Mouse (Mus musculus): Measurements from ENCODE around the gene Veph1. TPM values are rescaled to one million over a fixed set of nuclear protein-coding genes. Genes with fewer than 3 reads are reported as not detected.

Veph1 gene
- total RNA-seq, 1 experiment = 0.67 TPM

DNA sequence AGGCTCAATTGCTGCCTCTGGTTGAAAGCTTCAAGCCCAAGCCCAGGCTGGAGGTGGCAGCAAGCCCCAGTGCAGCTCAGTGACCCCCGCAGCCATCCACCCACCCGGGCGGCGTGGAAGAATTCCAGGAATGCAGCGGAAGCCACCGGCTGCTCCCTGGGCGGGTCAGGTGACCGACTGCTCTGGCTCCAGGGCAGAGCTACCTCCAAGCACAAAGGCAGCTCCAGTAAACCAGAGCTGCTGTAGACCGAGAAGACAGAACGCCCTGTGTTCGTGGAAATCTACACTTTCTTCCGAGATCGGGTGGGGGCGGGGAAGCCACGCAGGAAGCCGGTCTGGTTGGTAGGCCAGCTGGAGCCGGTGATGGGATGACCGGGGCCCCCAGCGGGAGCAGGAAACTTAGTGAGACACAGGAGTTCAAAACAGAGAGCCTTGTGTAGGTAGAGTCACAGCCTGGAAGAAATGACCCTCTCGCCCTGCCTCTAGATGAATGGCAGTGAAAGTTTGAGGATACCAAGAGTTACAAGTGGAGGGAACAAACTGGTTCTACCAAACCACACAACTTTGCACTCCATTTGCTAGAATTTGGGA is 4.2 kb downstream of the Veph1 start:
- Histone ChIP-seq H3K4me3 (ENCODE audit: insufficient read depth in 1 of 2, low read depth in 1 of 2, low read length in 2 of 2, poor library complexity in 1 of 2, severe bottlenecking in 1 of 2) (peak overlapping the region; percentile 30 to 46; a peak in 3 of 4 replicates), H3K27ac (ENCODE audit: insufficient read depth, low read depth, low read length, poor library complexity, severe bottlenecking) (peak overlapping the region; percentile 75), H3K4me1 (ENCODE audit: control insufficient read depth in 2 of 2, insufficient read depth in 2 of 2, low read length in 2 of 2, poor library complexity in 1 of 2) (no peaks in the 10 kb centered on the region; a peak in 2 of 4 replicates), H3K9me3 (ENCODE audit: control insufficient read depth, insufficient read depth, low read depth, low read length) (no peaks in the 10 kb centered on the region), H3K9ac (ENCODE audit: insufficient read depth, low read depth, low read length, poor library complexity, severe bottlenecking) (peak overlapping the region; percentile 73), H3K36me3 (ENCODE audit: control insufficient read depth, insufficient read depth, low read length, poor library complexity, severe bottlenecking) (no peaks in the 10 kb centered on the region)
- no peak for TF ChIP-seq ZNF384 (IDR thresholded peaks at IDR 0.05; ENCODE audit: low read depth, low read length)
- TF ChIP-seq HCFC1 (IDR thresholded peaks at IDR 0.05; ENCODE audit: borderline replicate concordance, insufficient read depth, low read length) = no peak
- TF ChIP-seq ZC3H11A (IDR thresholded peaks at IDR 0.05; ENCODE audit: borderline replicate concordance, low read depth, low read length) = no peak
- no peak for TF ChIP-seq MAFK (IDR thresholded peaks at IDR 0.05; ENCODE audit: insufficient read depth, low read depth, low read length)
- no peak for TF ChIP-seq CHD2 (IDR thresholded peaks at IDR 0.05; ENCODE audit: low read depth, low read length)
- in situ Hi-C loops (cut with MboI; ENCODE audit: low sequenced_read_pairs in 2 of 2, unreplicated experiment in 2 of 2) = no loop called here
- peak; percentile 55 for DNase-seq (ENCODE audit: low read depth, low spot score)

DNA sequence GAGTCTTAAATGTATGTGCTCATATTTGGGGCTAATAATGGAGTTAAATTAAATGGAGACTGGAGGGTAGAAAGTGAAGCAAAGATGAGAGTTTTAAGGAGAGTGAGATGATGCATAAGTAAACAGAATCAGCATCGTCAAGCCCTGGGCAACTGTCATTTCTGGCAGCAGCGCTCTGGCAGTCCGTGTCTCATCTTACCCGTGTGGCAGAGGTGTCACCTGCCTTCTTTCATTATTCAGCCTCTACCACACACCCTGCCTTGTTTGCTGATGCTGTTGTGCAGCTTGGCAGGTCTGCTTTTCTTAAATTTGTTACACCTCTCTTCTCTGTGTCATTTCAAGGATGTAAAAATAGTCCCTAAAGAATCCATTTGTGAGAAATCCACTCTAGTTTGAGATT is 33.4 kb downstream of the Veph1 start:
- no peak for DNase-seq (ENCODE audit: low read depth, low spot score)
- no peak overlapping the region for H3K27ac ChIP-seq (ENCODE audit: insufficient read depth, low read depth, low read length, poor library complexity, severe bottlenecking)
- in situ Hi-C loops (cut with MboI; ENCODE audit: low sequenced_read_pairs in 2 of 2, unreplicated experiment in 2 of 2) = no loop called here

DNA sequence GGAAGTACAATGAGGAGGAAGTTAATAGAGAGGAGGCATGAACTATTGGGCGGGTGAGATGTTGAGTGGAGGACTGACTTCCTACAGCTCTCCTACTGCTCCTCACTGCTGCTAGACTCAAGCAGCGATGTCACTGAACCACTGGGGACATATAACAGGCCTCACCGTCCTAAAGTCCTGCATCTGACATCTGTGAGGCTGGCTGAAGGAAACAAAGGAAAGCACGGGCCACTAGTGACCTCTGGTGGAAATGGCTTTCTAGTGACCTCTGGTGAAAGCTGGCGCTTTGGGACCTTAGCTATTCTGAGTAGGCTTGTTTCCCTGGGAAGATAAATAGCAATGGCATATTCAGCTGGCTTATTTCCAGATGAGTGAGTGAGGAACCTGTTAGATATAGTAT is 34.3 kb downstream of the Veph1 start:
- in situ Hi-C loops (cut with MboI; ENCODE audit: low sequenced_read_pairs in 2 of 2, unreplicated experiment in 2 of 2) = no loop called here
- Histone ChIP-seq H3K27ac (ENCODE audit: insufficient read depth, low read depth, low read length, poor library complexity, severe bottlenecking) (no peak overlapping the region), H3K4me1 (ENCODE audit: control insufficient read depth in 2 of 2, insufficient read depth in 2 of 2, low read length in 2 of 2, poor library complexity in 1 of 2) (no peaks in the 10 kb centered on the region), H3K9me3 (ENCODE audit: control insufficient read depth, insufficient read depth, low read depth, low read length) (no peaks in the 10 kb centered on the region), H3K4me3 (ENCODE audit: insufficient read depth in 1 of 2, low read depth in 1 of 2, low read length in 2 of 2, poor library complexity in 1 of 2, severe bottlenecking in 1 of 2) (no peak overlapping the region), H3K36me3 (ENCODE audit: control insufficient read depth, insufficient read depth, low read length, poor library complexity, severe bottlenecking) (no peaks in the 10 kb centered on the region), H3K9ac (ENCODE audit: insufficient read depth, low read depth, low read length, poor library complexity, severe bottlenecking) (no peak overlapping the region)
- TF ChIP-seq ZNF384 (IDR thresholded peaks at IDR 0.05; ENCODE audit: low read depth, low read length) = no peak
- no peak for TF ChIP-seq CHD2 (IDR thresholded peaks at IDR 0.05; ENCODE audit: low read depth, low read length)
- no peak for TF ChIP-seq MAFK (IDR thresholded peaks at IDR 0.05; ENCODE audit: insufficient read depth, low read depth, low read length)
- TF ChIP-seq HCFC1 (IDR thresholded peaks at IDR 0.05; ENCODE audit: borderline replicate concordance, insufficient read depth, low read length) = no peak
- TF ChIP-seq ZC3H11A (IDR thresholded peaks at IDR 0.05; ENCODE audit: borderline replicate concordance, low read depth, low read length) = no peak
- no peak for DNase-seq (ENCODE audit: low read depth, low spot score)

More for the DNA sequence above, 33.4 kb downstream of the Veph1 start:
- Histone ChIP-seq H3K4me3 (ENCODE audit: insufficient read depth in 1 of 2, low read depth in 1 of 2, low read length in 2 of 2, poor library complexity in 1 of 2, severe bottlenecking in 1 of 2) (no peak overlapping the region), H3K9me3 (ENCODE audit: control insufficient read depth, insufficient read depth, low read depth, low read length) (no peaks in the 10 kb centered on the region), H3K9ac (ENCODE audit: insufficient read depth, low read depth, low read length, poor library complexity, severe bottlenecking) (no peak overlapping the region), H3K36me3 (ENCODE audit: control insufficient read depth, insufficient read depth, low read length, poor library complexity, severe bottlenecking) (no peaks in the 10 kb centered on the region), H3K4me1 (ENCODE audit: control insufficient read depth in 2 of 2, insufficient read depth in 2 of 2, low read length in 2 of 2, poor library complexity in 1 of 2) (no peaks in the 10 kb centered on the region)
- TF ChIP-seq HCFC1 (IDR thresholded peaks at IDR 0.05; ENCODE audit: borderline replicate concordance, insufficient read depth, low read length) (no peak), ZC3H11A (IDR thresholded peaks at IDR 0.05; ENCODE audit: borderline replicate concordance, low read depth, low read length) (no peak), MAFK (IDR thresholded peaks at IDR 0.05; ENCODE audit: insufficient read depth, low read depth, low read length) (no peak), ZNF384 (IDR thresholded peaks at IDR 0.05; ENCODE audit: low read depth, low read length) (no peak), CHD2 (IDR thresholded peaks at IDR 0.05; ENCODE audit: low read depth, low read length) (no peak)

DNA sequence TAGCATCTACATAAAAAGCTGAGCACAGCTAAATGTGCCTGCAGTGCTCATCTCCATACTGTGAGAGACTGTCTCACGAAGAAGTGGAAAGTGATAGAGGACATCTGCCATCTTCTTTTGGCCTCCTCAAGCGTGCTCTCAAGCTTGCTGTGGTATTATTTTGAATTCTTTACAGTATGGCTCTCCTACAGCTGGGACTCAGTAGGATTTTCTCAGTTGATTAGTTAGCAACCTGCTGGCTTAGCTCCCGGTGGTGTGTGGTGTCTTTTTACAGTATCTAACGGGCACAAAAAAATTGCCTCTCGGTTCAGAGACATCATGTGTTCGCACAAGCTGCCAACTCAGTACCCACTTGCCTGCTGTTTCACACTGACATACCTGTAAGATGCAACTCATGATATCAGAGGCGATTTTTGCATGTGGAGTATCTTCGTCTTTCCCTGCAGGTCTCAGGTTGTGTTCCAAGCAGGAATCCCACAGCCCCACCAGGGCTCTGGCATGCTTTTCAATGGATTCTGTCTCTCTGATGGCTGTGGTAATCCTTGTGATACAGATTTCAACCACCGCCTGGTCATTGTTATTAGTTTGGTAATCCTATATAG is 42.0 kb downstream of the Veph1 start:
- Histone ChIP-seq H3K9ac (ENCODE audit: insufficient read depth, low read depth, low read length, poor library complexity, severe bottlenecking) (no peak overlapping the region), H3K4me1 (ENCODE audit: control insufficient read depth in 2 of 2, insufficient read depth in 2 of 2, low read length in 2 of 2, poor library complexity in 1 of 2) (no peaks in the 10 kb centered on the region), H3K9me3 (ENCODE audit: control insufficient read depth, insufficient read depth, low read depth, low read length) (no peaks in the 10 kb centered on the region), H3K36me3 (ENCODE audit: control insufficient read depth, insufficient read depth, low read length, poor library complexity, severe bottlenecking) (no peaks in the 10 kb centered on the region), H3K4me3 (ENCODE audit: insufficient read depth in 1 of 2, low read depth in 1 of 2, low read length in 2 of 2, poor library complexity in 1 of 2, severe bottlenecking in 1 of 2) (no peak overlapping the region), H3K27ac (ENCODE audit: insufficient read depth, low read depth, low read length, poor library complexity, severe bottlenecking) (no peak overlapping the region)
- no peak for DNase-seq (ENCODE audit: low read depth, low spot score)
- no peak for TF ChIP-seq MAFK (IDR thresholded peaks at IDR 0.05; ENCODE audit: insufficient read depth, low read depth, low read length)
- no peak for TF ChIP-seq ZNF384 (IDR thresholded peaks at IDR 0.05; ENCODE audit: low read depth, low read length)
- TF ChIP-seq CHD2 (IDR thresholded peaks at IDR 0.05; ENCODE audit: low read depth, low read length) = no peak
- TF ChIP-seq HCFC1 (IDR thresholded peaks at IDR 0.05; ENCODE audit: borderline replicate concordance, insufficient read depth, low read length) = no peak
- no peak for TF ChIP-seq ZC3H11A (IDR thresholded peaks at IDR 0.05; ENCODE audit: borderline replicate concordance, low read depth, low read length)
- in situ Hi-C loops (cut with MboI; ENCODE audit: low sequenced_read_pairs in 2 of 2, unreplicated experiment in 2 of 2) = no loop called here
